Mouse (Mus musculus) intestine, embryonic 15.5 days (tissue): ENCODE data around the gene Nnmt. TPM values are rescaled to one million over a fixed set of nuclear protein-coding genes. Genes with fewer than 3 reads are reported as not detected.

Experiments
- ATAC-seq: fragments of 200-750 bp; cut with Nextera tagmentation; 2 replicates; pipeline ENCODE4 v1.8.0; 2017; ENCODE audit warnings: moderate TSS enrichment, moderate library complexity
- H3K27ac ChIP-seq: fragments of 300-500 bp; sonication (generic); 2 replicates; pipeline ENCODE4 v1.5.1; 2015; ENCODE audit warnings: mild to moderate bottlenecking, inconsistent platforms
- H3K27me3 ChIP-seq: fragments of 300-500 bp; sonication (generic); replicated peaks from 2 replicates; pipeline ENCODE4 v1.6.1; 2015; ENCODE audit warnings: inconsistent platforms
- H3K36me3 ChIP-seq: fragments of 300-500 bp; sonication (generic); 2 replicates; pipeline ENCODE4 v1.6.1; 2015; ENCODE audit warnings: inconsistent platforms
- H3K4me1 ChIP-seq: fragments of 300-500 bp; sonication (generic); replicated peaks from 2 replicates; pipeline ENCODE4 v1.6.1; 2015; ENCODE audit warnings: inconsistent platforms
- H3K4me2 ChIP-seq: fragments of 300-500 bp; sonication (generic); replicated peaks from 2 replicates; pipeline ENCODE4 v1.6.1; 2015; ENCODE audit warnings: mild to moderate bottlenecking, inconsistent platforms
- H3K4me3 ChIP-seq: fragments of 300-500 bp; sonication (generic); replicated peaks from 2 replicates; pipeline ENCODE4 v1.5.1; 2015; ENCODE audit warnings: inconsistent platforms
- H3K9ac ChIP-seq: fragments of 300-500 bp; sonication (generic); 2 replicates; pipeline ENCODE4 v1.6.1; 2015; ENCODE audit warnings: inconsistent platforms
- H3K9me3 ChIP-seq: fragments of 300-500 bp; sonication (generic); 2 replicates; pipeline ENCODE4 v1.6.1; 2016; ENCODE audit warnings: inconsistent platforms
- WGBS: fragments of 180-500 bp; shearing (Covaris S2); methylation state at CpG from one replicate; pipeline ENCODE4 v1.1.7; 2015; 5-methylcytosine and 5-hydroxymethylcytosine counted together
- polyA plus RNA-seq: library from polyadenylated mRNA; unstranded; fragments of >200 nt; fragmentation: Nextera tagmentation; extraction: Ambion mirVana; gene quantifications from 2 replicates; pipeline ENCODE4 v1.2.1, GENCODE M21; 2015

Gene Nnmt
- polyA plus RNA-seq, 1 experiment from 2014 or later = 3.5 TPM

DNA sequence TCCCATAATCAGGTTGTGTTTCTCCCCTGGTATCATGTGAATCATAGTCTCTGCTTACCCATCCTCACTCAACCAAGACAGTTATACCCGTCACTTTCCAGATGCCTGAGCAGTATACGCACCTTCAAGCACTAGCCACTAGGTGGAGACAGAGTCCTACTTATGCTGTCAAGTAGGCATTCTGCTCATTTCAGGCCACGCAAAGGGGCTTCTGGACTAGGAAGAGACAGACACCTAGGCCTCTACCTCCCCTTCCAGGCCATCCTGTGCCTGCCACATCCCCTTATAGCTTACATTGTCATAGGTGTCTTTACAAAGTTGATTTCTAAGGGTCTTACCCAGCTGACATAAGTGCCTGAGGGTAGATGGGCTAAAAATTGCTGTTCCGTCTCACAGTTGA is 41.3 kb upstream of the Nnmt start:
- H3K27me3 ChIP-seq = peaks cover 5% of the 10 kb centered on the region; the same call in 1 of the 2 replicates
- H3K9ac ChIP-seq = no peak overlapping the region
- no peaks in the 10 kb centered on the region for H3K9me3 ChIP-seq
- no peak overlapping the region for H3K27ac ChIP-seq
- no peak overlapping the region for H3K4me2 ChIP-seq
- H3K4me3 ChIP-seq = no peak overlapping the region
- no peaks in the 10 kb centered on the region for H3K36me3 ChIP-seq
- ATAC-seq = peak; percentile 47; the same call in 1 of the 2 replicates
- H3K4me1 ChIP-seq = peaks cover 14% of the 10 kb centered on the region
- WGBS = 25% methylated on average over 4 of the region's 4 CpGs

DNA sequence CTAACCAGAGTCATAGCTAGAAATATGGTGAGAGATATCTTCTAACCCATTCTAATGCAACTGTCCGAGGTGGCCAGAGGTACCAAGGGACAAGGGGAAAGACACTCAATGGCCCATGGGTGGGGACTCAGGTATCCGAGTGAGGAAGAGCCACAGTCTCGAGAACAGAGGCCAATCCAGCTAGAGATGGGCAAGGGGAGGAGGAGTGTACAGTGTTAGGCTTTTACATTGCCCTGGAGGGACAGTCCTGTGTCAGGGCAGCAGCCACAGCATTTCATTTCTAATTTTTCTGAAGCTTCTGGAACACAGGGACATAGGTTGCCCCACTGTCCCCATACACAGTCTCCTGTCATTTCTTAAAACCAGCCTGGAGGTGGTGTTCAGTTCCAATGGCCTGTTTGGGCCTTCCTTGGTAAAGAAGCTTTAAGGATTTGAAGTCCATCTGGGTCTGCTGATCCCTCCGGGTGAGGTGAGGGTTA is 40.7 kb upstream of the Nnmt start:
- no peak overlapping the region for H3K9ac ChIP-seq
- no peaks in the 10 kb centered on the region for H3K9me3 ChIP-seq
- no peak overlapping the region for H3K27ac ChIP-seq
- WGBS = 52% methylated on average over 4 of the region's 4 CpGs
- ATAC-seq = no peak
- H3K27me3 ChIP-seq = peaks cover 5% of the 10 kb centered on the region; the same call in 1 of the 2 replicates
- peaks cover 14% of the 10 kb centered on the region for H3K4me1 ChIP-seq
- no peak overlapping the region for H3K4me3 ChIP-seq
- no peak overlapping the region for H3K4me2 ChIP-seq
- H3K36me3 ChIP-seq = no peaks in the 10 kb centered on the region

DNA sequence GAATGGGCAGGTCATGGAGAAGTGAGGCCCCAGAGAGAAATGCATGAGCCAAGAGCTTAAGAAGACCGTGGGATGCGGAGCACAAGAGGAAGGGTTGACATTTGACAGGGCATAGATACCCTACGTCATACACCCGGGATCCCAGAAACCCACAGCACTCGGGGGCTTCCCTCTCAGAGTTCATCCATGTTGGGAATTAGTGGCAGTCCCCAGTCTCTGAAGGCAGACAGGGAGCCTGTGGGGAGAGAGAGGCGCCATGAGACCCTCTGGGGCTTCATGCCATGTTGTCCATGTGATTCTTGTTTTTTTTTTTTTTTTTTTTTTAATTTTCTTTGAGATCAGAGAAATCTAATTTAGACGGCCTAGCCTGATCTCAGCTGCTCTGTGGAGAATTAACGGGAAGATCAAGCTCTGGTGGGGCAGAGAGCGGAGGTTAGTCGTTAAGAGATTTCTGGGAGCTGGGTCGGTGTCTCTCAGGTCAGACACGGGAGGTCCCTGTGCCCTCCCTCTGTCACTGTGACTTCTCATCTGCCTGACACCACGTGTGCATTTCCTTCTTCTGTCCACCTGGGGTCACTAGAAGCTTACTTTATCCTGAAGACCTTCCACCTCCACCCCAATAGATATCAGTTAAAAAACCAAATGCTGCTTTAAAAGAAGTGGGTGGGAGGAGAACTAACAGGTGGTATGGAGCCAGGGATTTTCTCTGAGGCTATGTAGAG is 40.1 kb upstream of the Nnmt start:
- 40% methylated on average over 13 of the region's 13 CpGs for WGBS
- H3K27ac ChIP-seq = no peak overlapping the region
- H3K4me1 ChIP-seq = peaks cover 14% of the 10 kb centered on the region
- H3K4me2 ChIP-seq = no peak overlapping the region
- ATAC-seq = no peak
- H3K9ac ChIP-seq = no peak overlapping the region
- no peaks in the 10 kb centered on the region for H3K36me3 ChIP-seq
- peaks cover 5% of the 10 kb centered on the region; the same call in 1 of the 2 replicates for H3K27me3 ChIP-seq
- no peaks in the 10 kb centered on the region for H3K9me3 ChIP-seq
- H3K4me3 ChIP-seq = no peak overlapping the region

DNA sequence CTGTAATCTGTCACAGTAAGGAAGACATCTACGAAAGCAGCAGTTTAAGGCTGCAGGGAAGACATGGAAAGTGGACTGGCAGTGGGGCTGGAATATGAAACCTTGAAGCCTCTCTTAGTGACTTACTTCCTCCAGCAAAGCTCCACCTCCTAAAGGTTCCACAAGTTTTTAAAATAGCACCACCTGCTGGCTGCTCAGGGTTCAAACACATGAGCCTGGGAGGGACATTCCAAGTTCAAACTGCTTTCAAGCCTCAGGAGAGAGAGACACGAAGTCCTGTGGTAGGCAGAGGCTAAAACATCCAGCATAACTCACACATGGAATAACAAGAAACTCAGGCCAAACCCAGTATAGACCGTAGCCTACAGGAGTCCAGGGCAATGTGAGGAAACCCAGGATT is 39.4 kb upstream of the Nnmt start:
- peaks cover 12% of the 10 kb centered on the region for H3K4me1 ChIP-seq
- no peak for ATAC-seq
- no peaks in the 10 kb centered on the region for H3K9me3 ChIP-seq
- H3K27me3 ChIP-seq = peaks cover 5% of the 10 kb centered on the region; the same call in 1 of the 2 replicates
- H3K4me2 ChIP-seq = no peak overlapping the region
- H3K36me3 ChIP-seq = no peaks in the 10 kb centered on the region
- H3K9ac ChIP-seq = no peak overlapping the region
- no peak overlapping the region for H3K27ac ChIP-seq
- WGBS = 77% methylated on average over 3 of the region's 3 CpGs
- H3K4me3 ChIP-seq = no peak overlapping the region

DNA sequence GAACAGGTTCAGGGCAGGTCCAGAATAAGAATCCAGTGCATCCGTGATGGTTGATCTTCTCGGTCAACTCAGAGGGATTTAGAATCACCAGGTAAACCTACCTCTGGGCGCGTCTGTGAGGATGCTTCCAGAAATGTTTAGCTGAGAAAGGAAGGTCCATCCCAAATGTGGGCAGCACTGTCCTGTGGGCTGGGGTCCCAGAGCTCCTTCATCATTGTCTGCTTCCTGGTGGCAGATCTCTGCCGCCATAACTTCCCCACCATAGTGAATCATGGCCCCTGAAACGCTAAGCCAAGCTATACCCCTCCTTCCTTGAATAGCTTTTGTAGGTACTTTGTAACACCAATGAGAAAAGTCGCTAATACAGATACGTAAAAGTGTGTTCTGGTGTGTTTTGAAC is 36.7 kb upstream of the Nnmt start:
- H3K36me3 ChIP-seq = no peaks in the 10 kb centered on the region
- ATAC-seq = no peak
- H3K4me2 ChIP-seq = no peak overlapping the region
- no peak overlapping the region for H3K27ac ChIP-seq
- H3K4me1 ChIP-seq = no peaks in the 10 kb centered on the region
- H3K9me3 ChIP-seq = no peaks in the 10 kb centered on the region
- no peak overlapping the region for H3K9ac ChIP-seq
- WGBS = 88% methylated on average over 8 of the region's 8 CpGs
- no peaks in the 10 kb centered on the region for H3K27me3 ChIP-seq
- no peak overlapping the region for H3K4me3 ChIP-seq

DNA sequence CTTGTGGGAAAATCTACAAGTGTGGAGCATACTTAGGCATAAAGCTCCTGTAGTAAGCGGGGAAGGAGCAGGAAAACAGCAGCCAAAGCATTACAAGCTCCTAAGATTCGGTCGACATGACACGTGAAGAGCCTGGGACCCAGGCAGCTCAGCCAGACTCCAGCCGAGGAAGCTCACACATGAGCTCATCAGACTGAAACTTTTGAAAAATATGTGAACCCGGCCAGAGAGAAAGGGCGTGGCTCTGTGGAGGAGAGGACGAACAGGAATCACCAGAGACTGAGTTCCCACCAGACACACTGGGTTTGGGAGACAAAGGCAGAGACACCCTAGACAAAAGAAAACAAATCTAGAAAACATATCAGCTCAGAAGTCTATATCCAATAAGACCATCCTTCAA is 35.9 kb upstream of the Nnmt start:
- Histone ChIP-seq H3K27ac (no peak overlapping the region), H3K4me3 (no peak overlapping the region), H3K4me1 (no peaks in the 10 kb centered on the region), H3K27me3 (no peaks in the 10 kb centered on the region), H3K36me3 (no peaks in the 10 kb centered on the region), H3K4me2 (no peak overlapping the region), H3K9me3 (no peaks in the 10 kb centered on the region), H3K9ac (no peak overlapping the region)
- 68% methylated on average over 8 of the region's 8 CpGs for WGBS
- no peak for ATAC-seq

DNA sequence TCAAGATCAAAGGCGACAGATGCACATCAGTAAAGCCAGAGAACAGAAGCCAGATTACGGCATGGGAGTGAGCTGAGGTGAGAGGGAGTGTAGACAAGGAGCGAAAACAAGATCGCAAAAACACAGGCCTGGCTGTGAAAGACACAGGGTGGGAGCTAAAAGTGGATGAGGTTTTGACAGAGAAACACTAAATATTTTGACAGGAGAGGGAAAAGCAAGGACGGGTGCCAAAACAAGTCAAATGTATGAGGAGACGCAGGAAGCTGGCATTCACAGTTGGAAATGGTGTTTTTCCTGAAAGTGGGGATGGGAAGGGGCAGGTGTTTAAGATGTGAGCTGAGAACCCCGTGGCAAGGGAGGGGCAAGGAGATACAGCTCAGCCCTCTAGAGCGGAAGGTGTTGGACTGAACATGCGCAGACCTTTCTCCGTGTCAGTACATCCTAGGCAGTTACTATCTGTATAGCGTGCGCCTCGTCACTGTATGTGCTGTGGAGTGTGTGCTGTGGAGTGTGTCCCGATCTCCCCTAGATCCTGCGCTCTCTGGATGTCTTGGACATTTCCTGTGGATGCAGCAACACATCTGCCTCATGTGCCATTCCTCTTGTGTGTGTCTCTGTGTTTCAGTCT is 33.3 kb upstream of the Nnmt start:
- H3K9me3 ChIP-seq = no peaks in the 10 kb centered on the region
- WGBS = 58% methylated on average over 15 of the region's 15 CpGs
- H3K4me3 ChIP-seq = no peak overlapping the region
- H3K27ac ChIP-seq = no peak overlapping the region
- H3K4me1 ChIP-seq = no peaks in the 10 kb centered on the region
- no peaks in the 10 kb centered on the region for H3K36me3 ChIP-seq
- no peak overlapping the region for H3K9ac ChIP-seq
- no peaks in the 10 kb centered on the region for H3K27me3 ChIP-seq
- no peak for ATAC-seq
- no peak overlapping the region for H3K4me2 ChIP-seq

DNA sequence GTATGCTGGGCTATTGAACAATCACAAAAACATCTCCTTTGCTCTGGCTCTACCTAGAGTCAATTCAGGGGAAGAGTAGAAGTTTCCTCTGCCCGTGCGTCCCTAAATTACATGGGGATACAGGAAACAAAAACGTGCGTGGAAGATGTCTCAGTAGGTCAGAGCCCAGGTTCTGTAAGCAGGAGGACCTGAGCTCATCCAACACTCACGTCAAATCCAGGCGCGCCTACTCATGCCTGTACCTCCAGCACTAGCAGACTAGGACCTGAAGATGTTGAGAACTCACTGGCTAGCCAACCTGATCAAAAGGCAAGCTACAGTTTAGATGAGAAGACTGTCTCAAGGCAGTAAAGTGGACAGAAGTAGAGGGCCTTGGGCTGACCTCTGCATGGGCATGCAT is 32.2 kb upstream of the Nnmt start:
- Histone ChIP-seq H3K36me3 (no peaks in the 10 kb centered on the region), H3K27me3 (no peaks in the 10 kb centered on the region), H3K9me3 (no peaks in the 10 kb centered on the region), H3K27ac (no peak overlapping the region), H3K9ac (no peak overlapping the region), H3K4me2 (no peak overlapping the region), H3K4me3 (no peak overlapping the region), H3K4me1 (no peaks in the 10 kb centered on the region)
- WGBS = 90% methylated on average over 7 of the region's 7 CpGs
- ATAC-seq = no peak

DNA sequence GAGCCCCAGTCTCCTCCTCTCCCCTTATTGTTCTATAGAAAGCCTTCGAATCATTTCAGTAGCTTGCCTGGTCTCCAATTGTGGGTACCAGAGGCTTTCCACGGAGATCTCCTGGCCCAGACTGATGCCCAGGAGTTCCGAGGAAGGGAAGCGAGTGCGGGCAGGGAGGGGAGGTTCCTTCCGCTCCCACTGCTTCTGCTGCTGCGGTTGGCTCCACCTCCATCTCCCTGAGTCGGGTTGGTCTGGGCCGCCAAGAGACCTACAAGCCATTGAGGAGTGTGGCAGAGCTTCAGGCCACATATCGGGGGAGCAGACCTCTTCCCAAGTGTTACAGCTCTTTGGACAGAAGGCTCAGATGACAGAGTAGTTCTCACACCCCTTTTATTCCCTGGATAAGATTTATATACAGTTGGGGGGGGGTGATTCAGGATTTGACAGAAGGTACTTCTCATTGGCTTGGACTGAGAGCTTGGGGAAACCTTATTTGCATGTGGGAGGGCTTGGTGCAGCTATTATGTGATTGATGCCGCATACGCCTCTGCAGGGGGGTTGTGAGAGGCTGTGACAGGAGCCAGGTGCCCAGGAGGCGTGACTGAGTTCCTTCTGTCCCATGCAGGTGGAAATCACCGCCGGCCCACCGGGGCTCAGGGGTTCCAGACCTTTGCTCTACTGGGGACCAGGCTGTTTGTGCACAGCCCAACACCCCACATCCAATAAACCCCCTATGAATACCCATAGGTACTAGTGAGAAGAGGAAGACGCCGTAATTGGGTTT is 30.8 kb upstream of the Nnmt start:
- H3K27me3 ChIP-seq = no peaks in the 10 kb centered on the region
- WGBS = 36% methylated on average over 18 of the region's 18 CpGs
- no peak overlapping the region for H3K4me2 ChIP-seq

DNA sequence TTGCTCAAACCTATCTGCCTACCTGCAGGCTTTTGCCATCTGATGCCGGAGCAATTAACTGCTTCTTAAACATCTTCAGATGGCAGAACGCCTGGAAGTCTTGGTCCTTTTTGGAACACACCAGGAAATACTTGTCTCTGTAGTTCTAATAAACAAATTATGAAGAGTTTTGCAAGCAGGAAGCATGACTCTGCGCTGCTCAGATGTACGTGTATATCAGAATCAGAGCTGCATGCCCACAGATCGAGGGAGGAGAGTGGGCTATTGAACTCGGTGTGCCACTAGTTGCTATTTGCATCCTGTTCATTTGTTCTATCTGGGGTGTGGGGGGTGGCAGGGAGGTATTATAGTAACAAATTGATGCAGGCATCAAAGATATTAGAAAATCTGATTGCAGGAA is 28.2 kb upstream of the Nnmt start:
- Histone ChIP-seq H3K4me2 (no peak overlapping the region), H3K36me3 (no peaks in the 10 kb centered on the region), H3K9me3 (no peaks in the 10 kb centered on the region), H3K4me1 (no peaks in the 10 kb centered on the region), H3K27me3 (no peaks in the 10 kb centered on the region), H3K9ac (no peak overlapping the region), H3K27ac (no peak overlapping the region), H3K4me3 (no peak overlapping the region)
- no peak for ATAC-seq
- WGBS = 75% methylated on average over 6 of the region's 6 CpGs

More for the DNA sequence above, 30.8 kb upstream of the Nnmt start:
- H3K4me3 ChIP-seq = no peak overlapping the region
- no peaks in the 10 kb centered on the region for H3K9me3 ChIP-seq
- no peak for ATAC-seq
- no peak overlapping the region for H3K27ac ChIP-seq
- H3K4me1 ChIP-seq = no peaks in the 10 kb centered on the region
- H3K36me3 ChIP-seq = no peaks in the 10 kb centered on the region
- H3K9ac ChIP-seq = no peak overlapping the region

DNA sequence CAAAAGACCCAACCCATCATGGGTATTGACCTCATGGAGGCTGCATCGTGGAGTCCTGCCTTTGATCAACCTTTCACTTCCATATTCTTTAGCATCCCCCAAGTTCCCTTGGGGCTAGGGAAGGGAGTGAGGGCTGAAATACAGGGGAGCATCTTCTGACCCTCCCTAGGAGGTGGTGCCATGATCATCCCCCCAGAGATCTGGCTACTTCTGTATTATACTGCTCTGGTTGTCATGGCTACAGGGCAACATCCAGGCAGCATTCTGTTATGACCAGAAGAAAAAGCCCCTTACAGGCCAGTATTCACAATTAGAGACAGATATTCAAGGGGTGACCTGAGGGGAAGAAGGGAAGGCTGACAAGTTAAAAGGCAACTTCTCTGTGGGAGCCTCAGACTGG is 14.3 kb upstream of the Nnmt start:
- 81% methylated on average over 1 of the region's 1 CpGs for WGBS
- no peak overlapping the region for H3K9ac ChIP-seq
- H3K4me1 ChIP-seq = no peaks in the 10 kb centered on the region
- no peaks in the 10 kb centered on the region for H3K36me3 ChIP-seq
- H3K4me3 ChIP-seq = no peak overlapping the region
- no peak overlapping the region for H3K4me2 ChIP-seq
- no peak for ATAC-seq
- H3K27me3 ChIP-seq = no peaks in the 10 kb centered on the region
- no peak overlapping the region for H3K27ac ChIP-seq
- no peaks in the 10 kb centered on the region for H3K9me3 ChIP-seq

DNA sequence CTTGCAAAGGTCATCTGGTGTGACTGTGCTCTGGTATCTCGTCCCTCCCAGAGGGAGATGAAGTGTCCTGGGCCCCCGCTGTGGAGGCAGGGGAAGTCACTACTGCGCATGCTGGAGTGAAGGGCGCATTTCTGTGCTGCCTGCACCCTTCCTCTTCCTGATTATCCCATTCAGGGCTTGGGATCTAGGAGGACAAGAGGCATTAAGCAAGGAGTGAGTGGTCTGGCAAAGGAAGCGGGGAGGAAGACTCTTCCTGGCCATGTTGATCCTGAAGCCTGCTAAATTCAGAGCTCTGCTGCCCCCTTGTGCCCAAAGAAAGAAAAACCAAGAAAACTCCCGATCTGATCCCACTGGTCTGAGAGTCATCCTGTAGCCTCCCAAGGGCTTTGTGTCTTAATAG is 13.6 kb upstream of the Nnmt start:
- H3K4me3 ChIP-seq = no peak overlapping the region
- no peak overlapping the region for H3K27ac ChIP-seq
- H3K9me3 ChIP-seq = no peaks in the 10 kb centered on the region
- ATAC-seq = peak; percentile 41; the same call in 1 of the 2 replicates
- H3K9ac ChIP-seq = no peak overlapping the region
- H3K27me3 ChIP-seq = no peaks in the 10 kb centered on the region
- WGBS = 20% methylated on average over 6 of the region's 6 CpGs
- no peaks in the 10 kb centered on the region for H3K36me3 ChIP-seq
- no peaks in the 10 kb centered on the region for H3K4me1 ChIP-seq
- H3K4me2 ChIP-seq = peak overlapping the region; percentile 37; the same call in 1 of the 2 replicates
